Mouse (Mus musculus): ENCODE data around the gene Slc16a7.

The Slc16a7 gene

DNA sequence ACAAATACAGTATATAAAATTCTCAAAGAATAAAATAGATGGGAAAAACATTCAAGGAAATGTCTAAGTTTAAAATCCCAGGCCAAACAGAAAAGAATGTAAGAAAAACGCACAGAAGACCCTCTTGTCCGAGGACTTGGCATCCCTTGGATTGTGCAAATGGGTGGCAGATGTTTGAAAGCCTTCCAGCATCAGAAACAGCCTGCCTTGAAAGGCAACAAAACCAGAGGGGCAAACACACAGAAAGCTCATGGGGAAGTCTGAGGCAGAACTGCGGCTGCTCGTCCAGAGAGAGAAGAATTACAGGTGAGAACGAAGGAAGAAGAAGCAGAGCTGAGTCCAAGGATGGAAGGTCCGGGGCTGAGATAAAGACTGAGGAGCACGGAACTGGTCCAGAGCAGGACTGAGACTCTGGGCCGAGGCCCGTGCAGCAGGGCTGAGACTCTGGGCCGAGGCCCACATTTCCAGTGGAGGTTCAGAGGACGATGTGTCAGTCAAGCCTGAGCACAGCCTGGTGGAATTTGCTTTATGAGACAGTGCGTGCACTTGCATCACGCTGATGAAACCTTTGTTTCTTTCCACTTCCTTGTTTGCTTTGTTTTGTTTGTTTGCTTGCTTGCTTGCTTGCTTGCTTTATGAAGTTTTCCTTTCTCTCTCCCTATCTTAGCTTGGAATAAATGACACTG is 65.0 kb downstream of the Slc16a7 start:
- DNase-seq (ENCODE audit: low spot score in 2 of 2): no peak

DNA sequence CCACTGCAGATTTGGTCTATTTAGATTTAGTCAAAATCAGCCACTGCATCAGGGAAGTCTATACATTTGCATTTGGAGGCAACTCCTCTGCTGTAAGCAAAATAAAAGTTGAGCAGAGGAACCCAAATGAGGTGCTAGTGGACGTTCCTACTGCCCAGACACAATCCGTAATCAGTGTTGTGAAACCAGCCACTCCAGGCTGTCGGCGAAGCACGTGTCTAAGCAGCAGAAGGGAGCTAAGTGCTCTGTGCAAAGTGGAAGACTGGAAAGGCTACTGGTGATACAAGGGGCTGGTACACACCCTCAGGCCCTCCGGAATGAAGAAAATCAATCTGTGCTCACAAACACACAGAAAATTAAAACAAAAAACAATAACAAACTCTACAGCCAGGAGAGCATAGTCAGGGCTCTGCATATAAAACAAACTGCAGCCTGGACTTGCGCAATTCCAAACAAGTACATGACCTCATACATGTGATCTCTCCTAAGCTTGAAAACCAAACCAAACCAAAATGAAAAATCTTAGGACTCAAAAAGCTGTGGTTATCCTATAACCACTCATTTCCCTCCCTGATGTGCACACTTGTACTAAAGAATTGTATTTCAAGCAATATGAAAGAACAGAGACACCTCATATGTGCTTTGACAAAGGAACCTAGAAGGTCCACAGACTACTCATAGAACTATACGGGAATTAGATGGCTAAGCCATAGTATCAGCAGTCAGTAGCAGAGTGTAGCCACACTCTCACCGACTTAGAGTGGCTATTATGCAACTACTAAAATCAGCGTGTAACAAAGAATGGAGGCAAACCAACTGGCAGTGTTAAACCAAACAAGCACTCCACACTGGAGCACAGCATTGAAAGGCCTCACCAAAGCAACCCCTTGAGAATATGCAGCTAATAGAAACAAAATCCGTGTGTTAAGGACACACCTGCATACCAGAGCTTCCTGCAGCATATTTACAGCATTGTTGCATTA is 67.5 kb downstream of the Slc16a7 start:
- DNase-seq (ENCODE audit: low spot score in 2 of 2): peak in 1 of 2 experiments; percentile 32

DNA sequence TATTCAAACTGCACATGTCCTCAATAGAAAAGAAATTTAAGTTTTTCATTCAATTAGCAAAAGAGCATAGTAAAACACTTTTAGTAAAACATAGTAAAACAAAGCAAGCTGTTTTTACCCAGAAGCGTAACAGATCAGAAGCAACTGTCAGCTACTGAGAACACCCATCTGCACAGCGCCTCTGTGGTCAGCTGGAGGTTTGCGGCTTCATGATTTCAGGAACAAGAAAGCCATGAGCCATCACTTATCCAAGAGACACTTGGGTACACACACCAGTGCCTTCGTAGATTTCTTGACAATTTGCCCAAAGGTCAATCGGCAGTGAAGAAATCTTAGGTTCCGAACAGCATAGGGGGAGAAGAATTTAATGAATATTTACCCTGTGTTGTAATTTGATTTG is 71.9 kb downstream of the Slc16a7 start:
- no peak for DNase-seq (ENCODE audit: low spot score in 2 of 2)

DNA sequence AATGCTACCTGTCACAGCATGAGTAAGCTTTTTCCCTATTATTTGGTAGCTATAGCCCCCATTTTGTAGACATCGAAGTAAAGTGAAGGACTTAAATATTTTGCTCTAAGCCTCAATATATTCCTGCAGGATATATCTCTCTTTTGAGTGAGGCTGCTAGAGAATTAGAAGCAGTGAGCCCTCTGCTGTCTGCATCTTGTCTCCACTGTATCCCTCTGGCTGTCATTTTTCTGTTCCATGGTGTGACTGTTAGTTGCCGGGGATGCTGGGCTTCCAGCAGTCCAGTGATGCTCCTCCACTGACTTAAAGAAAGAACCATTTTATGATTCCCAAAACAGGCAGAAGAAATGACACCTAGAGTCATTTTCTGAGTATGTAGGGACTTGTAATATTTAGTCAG is 78.4 kb downstream of the Slc16a7 start:
- DNase-seq (ENCODE audit: low spot score in 2 of 2): no peak

DNA sequence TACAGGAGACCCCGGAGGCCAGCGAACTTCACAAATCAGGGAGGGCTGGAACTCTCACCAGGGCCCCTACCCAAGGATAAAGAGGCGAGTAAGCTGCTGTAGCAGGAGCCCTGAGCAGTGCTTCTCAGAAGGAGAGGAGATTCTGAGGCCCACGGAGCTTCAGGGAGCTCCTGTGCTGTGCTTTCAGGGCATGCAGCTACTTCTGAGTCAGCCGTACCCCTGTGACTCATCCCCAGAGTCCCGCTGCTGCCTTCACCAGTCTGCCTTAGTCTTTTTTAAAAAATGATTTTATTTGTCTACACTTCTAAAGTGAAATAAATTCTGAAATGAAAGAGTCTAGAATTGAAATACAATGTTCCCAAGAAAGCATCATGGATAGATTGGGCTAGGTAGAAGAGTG is 91.2 kb downstream of the Slc16a7 start:
- DNase-seq (ENCODE audit: low spot score in 2 of 2): peak in 1 of 2 experiments; percentile 7

GRCm38 (mm10) chr10:125290320-125290719 is 98.9 kb downstream of the Slc16a7 start:
- DNase-seq (ENCODE audit: low spot score in 2 of 2): no peak

DNA sequence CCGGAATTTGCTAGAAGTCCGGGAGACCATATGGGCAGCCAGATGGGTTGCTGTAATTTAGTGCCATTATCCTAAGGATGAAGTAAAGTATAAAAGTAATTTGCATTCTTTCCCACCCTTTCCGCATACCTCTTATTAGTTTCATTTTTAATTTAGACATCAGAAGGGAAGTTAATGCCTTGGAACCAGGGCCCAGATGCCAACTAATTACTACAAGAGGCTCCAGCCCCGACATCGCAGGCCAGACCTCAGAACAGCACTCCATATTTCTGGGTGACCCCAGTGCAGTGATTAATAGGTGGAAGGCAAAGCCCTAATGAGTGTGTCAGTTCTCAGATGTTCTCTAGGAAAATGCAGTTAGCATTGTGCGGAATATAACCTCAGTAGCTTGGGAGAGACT is 100.7 kb downstream of the Slc16a7 start:
- no peak for DNase-seq (ENCODE audit: low spot score in 2 of 2)

- DNase-seq (ENCODE audit: low spot score in 2 of 2): no peak
Observed at GRCm38 (mm10) chr10:125285386-125285785, 103.9 kb downstream of the Slc16a7 start.

DNA sequence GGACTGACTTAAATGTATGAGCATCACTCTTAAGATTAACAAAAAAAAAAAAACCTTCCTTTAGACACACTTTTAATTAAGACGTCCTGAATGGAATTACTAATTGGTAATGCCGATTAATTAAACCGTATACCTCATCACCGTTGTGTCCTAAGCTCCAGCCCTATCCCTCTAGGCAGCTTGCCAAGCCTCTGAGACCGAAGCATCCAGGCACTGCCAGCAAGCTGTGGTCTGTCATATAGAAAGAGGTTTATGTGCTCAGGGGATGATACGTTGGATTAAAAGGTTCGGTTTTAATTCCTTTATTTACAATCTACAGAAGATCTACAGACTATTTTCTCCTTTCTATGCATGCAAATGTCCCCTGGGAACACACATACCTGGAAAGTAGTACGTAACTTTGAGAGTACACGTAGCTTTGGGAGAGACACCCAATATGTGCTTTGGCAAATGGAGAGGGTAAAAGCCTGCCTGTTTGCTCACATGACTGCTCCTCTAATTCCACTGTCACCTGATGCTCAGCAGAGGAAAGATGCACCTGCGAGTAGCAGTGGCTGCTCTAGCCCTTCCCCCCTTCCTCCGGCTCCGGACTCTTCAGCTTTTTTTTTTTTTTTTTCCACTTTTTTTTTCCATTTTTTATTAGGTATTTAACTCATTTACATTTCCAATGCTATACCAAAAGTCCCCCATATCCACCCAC is 114.0 kb downstream of the Slc16a7 start:
- no peak for DNase-seq (ENCODE audit: low spot score in 2 of 2)

GRCm38 (mm10) chr10:125274519-125275148 is 114.6 kb downstream of the Slc16a7 start:
- DNase-seq (ENCODE audit: low spot score in 2 of 2): no peak

DNA sequence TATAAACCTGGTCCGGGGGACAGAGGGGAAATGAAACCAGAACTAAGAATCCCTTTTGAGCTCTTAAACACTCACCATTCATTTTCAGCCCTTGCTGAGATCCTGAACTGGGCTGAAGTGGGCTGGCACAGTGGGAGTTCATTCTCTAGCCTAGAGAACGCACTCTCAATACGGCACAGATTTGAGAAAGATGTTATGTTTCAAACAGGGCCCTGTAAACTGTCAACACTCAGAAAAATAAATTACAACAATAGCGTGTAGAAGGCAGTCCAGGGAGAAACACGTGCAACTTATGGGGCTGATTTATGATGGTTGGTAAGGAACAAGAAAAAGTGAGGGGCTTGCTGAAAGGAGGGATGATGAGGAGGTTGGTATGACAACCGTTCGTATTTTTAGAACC is 115.5 kb downstream of the Slc16a7 start:
- no peak for DNase-seq (ENCODE audit: low spot score in 2 of 2)

GRCm38 (mm10) chr10:125271448-125271847 is 117.8 kb downstream of the Slc16a7 start:
- DNase-seq (ENCODE audit: low spot score in 2 of 2): no peak

DNA sequence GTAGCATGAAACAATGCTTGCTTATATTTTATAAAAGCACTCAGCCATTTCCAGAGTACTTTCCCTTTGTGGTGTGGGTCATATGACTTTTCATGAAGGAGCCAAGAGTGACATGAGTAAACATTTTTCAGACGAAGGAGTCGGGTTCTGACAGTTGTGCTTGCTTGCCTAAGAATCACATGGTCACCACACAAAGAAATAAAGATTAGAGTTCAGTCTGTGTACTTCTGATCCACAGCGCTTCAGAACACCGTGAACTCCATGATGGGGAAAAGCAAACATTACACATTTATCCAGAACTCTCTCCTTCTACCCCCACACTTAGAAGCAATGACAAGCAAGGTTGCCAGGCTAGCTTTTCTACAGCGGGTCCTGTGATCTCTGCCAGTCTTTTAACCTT is 119.0 kb downstream of the Slc16a7 start:
- DNase-seq (ENCODE audit: low spot score in 2 of 2): no peak

- no peak for DNase-seq (ENCODE audit: low spot score in 2 of 2)
Observed at GRCm38 (mm10) chr10:125266322-125266721, 122.9 kb downstream of the Slc16a7 start.

- DNase-seq (ENCODE audit: low spot score in 2 of 2): peak in 1 of 2 experiments; percentile 7
Observed at GRCm38 (mm10) chr10:125265901-125266300, 123.4 kb downstream of the Slc16a7 start.

- DNase-seq (ENCODE audit: low spot score in 2 of 2): no peak
Observed at GRCm38 (mm10) chr10:125265467-125265866, 123.8 kb downstream of the Slc16a7 start.

DNA sequence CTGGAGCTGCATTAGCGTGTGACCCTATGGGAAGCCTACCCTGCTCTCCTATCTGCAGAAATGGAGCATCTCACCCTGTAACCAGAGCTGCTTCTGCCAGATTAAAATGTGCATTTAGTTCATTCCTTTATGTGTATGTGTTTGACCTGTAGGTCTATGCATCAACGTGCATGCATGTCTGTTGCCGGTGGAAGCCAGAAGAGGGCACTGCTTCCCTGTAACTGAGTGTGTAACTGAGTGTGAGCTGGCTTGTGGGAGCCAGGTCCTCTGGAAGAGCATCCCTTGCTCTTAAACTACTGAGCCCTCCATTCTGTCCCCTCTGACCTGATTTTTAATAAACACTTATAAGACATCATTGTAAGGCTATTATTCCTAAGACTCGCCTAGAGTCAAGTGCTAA is 124.3 kb downstream of the Slc16a7 start:
- peak; percentile 16 to 53 for DNase-seq (ENCODE audit: low spot score in 2 of 2)

DNA sequence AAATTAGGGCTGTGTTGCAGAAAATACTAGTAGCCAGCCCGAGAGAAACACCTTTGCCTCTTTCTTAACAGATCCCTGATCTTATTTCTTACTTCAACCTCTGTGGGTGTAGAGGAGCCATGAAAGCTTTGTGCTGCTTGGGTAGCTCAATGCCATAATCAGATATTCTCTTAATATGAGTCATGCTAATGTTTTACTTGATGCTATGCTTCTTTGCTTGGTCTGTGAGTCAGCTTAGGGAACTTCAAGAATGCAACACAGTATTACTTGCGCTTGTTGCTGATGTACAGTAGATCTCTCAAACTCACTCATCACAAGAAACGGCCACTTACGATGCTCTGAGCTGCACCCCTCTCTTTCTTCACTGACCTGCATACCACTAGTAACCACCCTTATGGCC is 133.4 kb downstream of the Slc16a7 start:
- no peak for DNase-seq (ENCODE audit: low spot score in 2 of 2)

- DNase-seq (ENCODE audit: low spot score in 2 of 2): no peak
Observed at GRCm38 (mm10) chr10:125214536-125214935, 174.7 kb downstream of the Slc16a7 start.

DNA sequence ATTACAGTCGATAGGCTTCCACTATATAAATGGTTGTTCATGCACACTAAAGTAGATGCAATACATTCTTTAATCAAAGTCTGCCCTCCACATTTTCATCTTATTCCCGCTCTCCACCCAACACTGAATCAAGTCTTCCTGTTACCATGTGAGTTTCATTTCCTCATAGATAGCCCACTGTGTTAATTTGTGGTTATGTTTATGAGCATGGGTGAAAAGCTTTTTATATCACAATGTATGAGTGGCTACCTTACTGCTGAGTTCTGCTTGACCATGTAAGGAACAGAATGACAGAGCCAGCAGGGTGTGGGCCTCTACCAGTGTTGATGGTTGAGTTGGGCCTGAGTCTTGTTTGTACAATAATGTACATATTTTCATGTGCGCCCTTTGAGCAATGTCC is 175.5 kb downstream of the Slc16a7 start:
- no peak for DNase-seq (ENCODE audit: low spot score in 2 of 2)

- no peak for DNase-seq (ENCODE audit: low spot score in 2 of 2)
Observed at GRCm38 (mm10) chr10:125187544-125187943, 201.7 kb downstream of the Slc16a7 start.

DNA sequence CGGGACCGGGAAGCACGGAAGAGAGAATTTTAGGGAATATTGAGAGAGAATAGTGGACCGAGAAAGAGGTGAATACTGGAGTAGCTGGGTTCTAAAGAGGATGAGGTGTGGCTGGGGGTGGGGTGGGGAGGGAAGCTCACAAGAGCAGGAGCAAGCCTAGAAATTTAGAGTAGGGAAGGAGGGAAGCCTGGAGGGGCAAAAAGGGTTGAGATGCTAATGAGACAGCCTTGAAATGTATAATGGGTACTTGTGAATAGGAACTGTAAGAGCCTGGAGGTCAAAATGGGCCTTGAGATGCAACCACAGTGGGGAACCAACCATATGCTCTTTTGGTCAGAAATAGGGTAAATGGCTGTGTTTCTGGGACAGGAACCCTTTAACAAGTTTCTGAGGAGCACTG is 203.9 kb downstream of the Slc16a7 start:
- no peak for DNase-seq (ENCODE audit: low spot score in 2 of 2)
